Mouse (Mus musculus): ENCODE data around the gene Klhl3.

DNA sequence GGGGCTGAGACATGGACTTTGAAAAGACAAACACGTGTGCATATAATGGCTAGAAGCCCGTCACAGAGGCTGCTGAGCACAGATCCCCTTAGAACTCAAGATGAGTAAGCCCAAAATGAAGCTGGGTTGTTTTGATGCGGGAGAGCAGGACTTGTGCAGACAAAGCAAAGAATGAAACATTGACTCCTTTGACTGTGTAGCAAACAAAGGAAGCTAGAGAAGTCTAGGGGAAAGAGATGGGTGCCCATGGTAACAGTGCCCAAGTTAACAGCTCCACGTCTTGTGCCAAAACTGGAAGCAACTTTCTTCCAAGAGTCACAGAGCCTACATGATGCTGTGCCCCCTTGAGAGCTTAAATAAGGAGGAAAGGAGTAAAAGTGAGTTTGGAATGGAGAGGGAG is 59.8 kb downstream of the Klhl3 start:
- TF ChIP-seq CTCF (IDR thresholded peaks at IDR 0.05), result no peak
- TF ChIP-seq EP300 (IDR thresholded peaks at IDR 0.05), result no peak
